Mouse (Mus musculus) heart, postnatal 14 days (tissue): ENCODE data around the gene Adar. TPM values are rescaled to one million over a fixed set of nuclear protein-coding genes. Genes with fewer than 3 reads are reported as not detected.
A peak's percentile ranks its signal among the peaks of the same experiment; 100 is the strongest.

Source experiments
- DNase-seq, 2 experiments: peaks; one replicate each; pipeline ENCODE4 v3.0.0; 2021 to 2022
- intact Hi-C: fragments of 180-260 bp; cut with DNase I; formaldehyde crosslinking; loops from one replicate; pipeline ENCODE4 v1.15.1; 2025
- long read RNA-seq, 2 experiments: library from polyadenylated mRNA; stranded (forward); transcript quantifications; one replicate each; pipeline ENCODE4 v2.0.0; 2021
- total RNA-seq, 2 experiments: library from RNA; stranded (reverse); gene quantifications; 2 replicates each; pipeline ENCODE4 v1.2.3; 2021

Gene Adar
- total RNA-seq: 10 to 100 TPM; 12.5 to 13.5 TPM
- long read RNA-seq, experiment 1, partial matches to known transcripts: 0 of 3 reads
- long read RNA-seq, experiment 1, other reads (novel, unspliced or antisense): 1 of 3 reads
- long read RNA-seq, experiment 2, partial matches to known transcripts: 3 of 9 reads
- long read RNA-seq, experiment 2, other reads (novel, unspliced or antisense): 5 of 9 reads

GRCm38 (mm10) chr3:89714359-89715206 lies at the start of gene Adar:
TSS of gene Adar (plus strand) at chr3:89715022.
- DNase-seq: peak; percentile 60 to 82
- intact Hi-C loops: loop anchor here (2.0 kb wide), 1 partner anchor 58 kb away; the partner anchor contains the start of gene Ube2q1

- no peak for DNase-seq
- intact Hi-C loops: no loop called here
Observed at GRCm38 (mm10) chr3:89667131-89667530, 47.7 kb upstream of the Adar start.

GRCm38 (mm10) chr3:89671334-89671733 lies 43.5 kb upstream of the Adar start:
- DNase-seq: no peak
- intact Hi-C loops: no loop called here

- intact Hi-C loops: no loop called here
- no peak for DNase-seq
Observed at GRCm38 (mm10) chr3:89672573-89673317, 42.1 kb upstream of the Adar start.

GRCm38 (mm10) chr3:89677617-89678016 lies 37.2 kb upstream of the Adar start:
- intact Hi-C loops: no loop called here

GRCm38 (mm10) chr3:89686031-89686430 lies 28.8 kb upstream of the Adar start:
- DNase-seq: no peak
- intact Hi-C loops: loop anchor here (5.0 kb wide), 1 partner anchor 229 kb away; no protein-coding TSS in a partner anchor

More at GRCm38 (mm10) chr3:89677617-89678016, 37.2 kb upstream of the Adar start:
- no peak for DNase-seq

- intact Hi-C loops: loop anchor here (1.0 to 5.0 kb wide), 3 partner anchors 178 to 348 kb away; no protein-coding TSS in a partner anchor
- DNase-seq: peak; percentile 85 to 93
Observed at GRCm38 (mm10) chr3:89688694-89689581, 25.9 kb upstream of the Adar start.

GRCm38 (mm10) chr3:89691776-89692175 lies 23.0 kb upstream of the Adar start:
- intact Hi-C loops: no loop called here
- DNase-seq: no peak

GRCm38 (mm10) chr3:89696152-89696821 lies 18.5 kb upstream of the Adar start:
- intact Hi-C loops: no loop called here
- no peak for DNase-seq

- intact Hi-C loops: no loop called here
- DNase-seq: no peak
Observed at GRCm38 (mm10) chr3:89698958-89699357, 15.9 kb upstream of the Adar start.

- intact Hi-C loops: no loop called here
- DNase-seq: no peak
Observed at GRCm38 (mm10) chr3:89700461-89700860, 14.4 kb upstream of the Adar start.

GRCm38 (mm10) chr3:89703596-89703995 lies 11.2 kb upstream of the Adar start:
- intact Hi-C loops: no loop called here

GRCm38 (mm10) chr3:89704064-89704463 lies 10.8 kb upstream of the Adar start:
- intact Hi-C loops: no loop called here

More at GRCm38 (mm10) chr3:89703596-89703995, 11.2 kb upstream of the Adar start:
- no peak for DNase-seq

GRCm38 (mm10) chr3:89715207-89715966 lies 565 bp downstream of the Adar start:
- intact Hi-C loops: loop anchor here (2.0 kb wide), 1 partner anchor 57 kb away; the partner anchor contains the start of gene Ube2q1
- peak; percentile 42 to 47 for DNase-seq

More at GRCm38 (mm10) chr3:89704064-89704463, 10.8 kb upstream of the Adar start:
- DNase-seq: no peak

GRCm38 (mm10) chr3:89715967-89716256 lies 1.1 kb downstream of the Adar start:
- intact Hi-C loops: loop anchor here (2.0 kb wide), 1 partner anchor 57 kb away; the partner anchor contains the start of gene Ube2q1
- no peak for DNase-seq

GRCm38 (mm10) chr3:89722032-89722431 lies 7.2 kb downstream of the Adar start:
- intact Hi-C loops: no loop called here
- DNase-seq: no peak

- intact Hi-C loops: no loop called here
- no peak for DNase-seq
Observed at GRCm38 (mm10) chr3:89723400-89724084, 8.7 kb downstream of the Adar start.

- peak; percentile 32 to 48 for DNase-seq
- intact Hi-C loops: no loop called here
Observed at GRCm38 (mm10) chr3:89727028-89727427, 12.2 kb downstream of the Adar start.
